10 mouse cellular contexts compared by ENCODE assay signal in the genomic region with DNA sequence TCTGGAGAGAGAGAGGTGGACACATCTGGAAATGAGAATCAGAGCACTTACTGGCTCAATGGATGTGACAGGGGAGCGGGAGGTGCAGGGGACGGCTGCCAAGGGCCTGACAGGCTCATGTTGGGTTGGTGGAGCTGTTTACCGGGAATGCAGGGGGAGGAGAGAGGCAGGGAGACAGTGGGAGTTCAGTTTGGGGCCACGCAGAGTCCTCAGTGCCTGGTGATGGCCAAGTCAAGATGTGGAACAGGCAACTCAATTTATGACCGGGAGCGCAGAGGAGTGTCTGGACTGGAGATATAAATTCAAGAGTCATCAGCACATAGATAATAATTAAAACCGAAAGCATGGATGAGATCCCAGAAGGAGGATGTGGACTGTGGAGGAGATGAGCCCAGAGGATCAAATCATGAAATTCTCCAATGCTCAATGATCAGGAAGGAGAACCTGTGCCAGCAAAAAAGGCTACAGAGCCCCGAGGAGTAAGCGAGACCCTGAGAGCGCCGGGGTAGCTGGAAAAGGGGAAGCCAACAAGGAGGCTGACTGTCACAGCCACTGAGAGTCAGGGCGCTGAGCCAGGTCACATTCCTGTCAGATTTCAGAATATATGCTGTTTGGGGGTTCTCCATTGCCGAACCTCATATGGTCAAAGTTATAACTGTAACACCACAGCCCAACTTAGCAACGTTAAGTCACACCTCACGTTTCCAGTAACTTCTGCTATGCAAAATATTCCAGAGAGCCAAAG.
A peak's percentile ranks its signal among the peaks of the same experiment; 100 is the strongest.
DNase-seq lines count a peak whose midpoint lies in the region.
"Had no signal": no experiment of that assay in that cellular context is flagged by ENCODE, and none has a peak within 500 bp of the region (broad histone marks: within the 10 kb centered on the region; RNA-seq: fewer than 3 reads in every experiment).

No protein-coding gene starts in this region.

- DNase-seq in heart, adult 18-20 months = peak; percentile 28 to 45
- no peak for DNase-seq in heart, embryonic 10.5 days (ENCODE audit: low spot score)
- DNase-seq in MN1 (ENCODE audit: low spot score) = peak; percentile 16
- peak; percentile 47 for DNase-seq in gastrocnemius, postnatal 10 days
- DNase-seq in kidney, postnatal 36 days = peak; percentile 14 to 20
- no peak for DNase-seq in thymus, adult 18-20 months
- no peak for DNase-seq in layer of hippocampus, adult 9-11 months
- no peak for DNase-seq in spleen, adult 12 weeks (ENCODE audit: low spot score)
- DNase-seq: thymus, postnatal 36 days had no signal

- no peaks in the 10 kb centered on the region for H3K36me3 ChIP-seq in heart, embryonic 10.5 days

- WGBS in heart, embryonic 10.5 days = 73% methylated on average over 15 of the region's 15 CpGs

- no peak overlapping the region for H3K4me3 ChIP-seq in heart, embryonic 10.5 days

- H3K27ac ChIP-seq in heart, embryonic 10.5 days = no peak overlapping the region
- H3K27ac ChIP-seq: macrophage had no signal

- 0 out of 2 replicates have a peak, but pooled peaks cover 3% of the 10 kb centered on the region for H3K27me3 ChIP-seq in heart, embryonic 10.5 days (ENCODE audit: insufficient read depth, poor library complexity, severe bottlenecking)

- H3K9me3 ChIP-seq in heart, embryonic 10.5 days = no peaks in the 10 kb centered on the region

- H3K4me1 ChIP-seq in heart, embryonic 10.5 days = peaks cover 6% of the 10 kb centered on the region

Comparison
In these comparisons a context has a peak if more than half of its experiments do, and no peak if none do; other contexts are left out.
1. DNase-seq: peak in heart, adult 18-20 months (2 of 2), MN1 (single experiment), gastrocnemius, postnatal 10 days (single experiment) and kidney, postnatal 36 days (2 of 2); none in heart, embryonic 10.5 days (single experiment), thymus, adult 18-20 months (0 of 2), layer of hippocampus, adult 9-11 months (single experiment) and spleen, adult 12 weeks (single experiment).